Mouse (Mus musculus) kidney, adult 2 months (tissue): ENCODE measurements around the gene Ap2m1. TPM values are rescaled to one million over a fixed set of nuclear protein-coding genes. Genes with fewer than 3 reads are reported as not detected.

Experiments
- DNase-seq: peaks from one replicate; pipeline ENCODE4 v3.0.0; 2021
- H3K27ac ChIP-seq: fragments of 200-500 bp; 2 replicates; pipeline ENCODE4 v1.5.1; 2012; ENCODE audit warnings: low read depth, low read length, control low read depth, inconsistent platforms; ENCODE audit not compliant: insufficient read depth
- H3K27me3 ChIP-seq: fragments of 200-500 bp; replicated peaks from 2 replicates; pipeline ENCODE4 v1.6.1; 2012; ENCODE audit warnings: mild to moderate bottlenecking, moderate library complexity, low read length, inconsistent platforms; ENCODE audit not compliant: control insufficient read depth, insufficient read depth
- H3K36me3 ChIP-seq: fragments of 200-500 bp; 2 replicates; pipeline ENCODE4 v1.6.1; 2012; ENCODE audit warnings: mild to moderate bottlenecking, moderate library complexity, low read length, inconsistent platforms; ENCODE audit not compliant: control insufficient read depth, insufficient read depth
- H3K4me1 ChIP-seq: fragments of 200-500 bp; 2 replicates; pipeline ENCODE4 v1.6.1; 2011; ENCODE audit warnings: low read length; ENCODE audit not compliant: control insufficient read depth, insufficient read depth
- H3K4me3 ChIP-seq: fragments of 200-500 bp; 2 replicates; pipeline ENCODE4 v1.5.1; 2011; ENCODE audit warnings: mild to moderate bottlenecking, low read depth, low read length, control low read depth; ENCODE audit not compliant: insufficient read depth
- CTCF ChIP-seq: fragments of 200-500 bp; conservative IDR thresholded peaks from 2 replicates; pipeline ENCODE4 v1.5.1; 2011; ENCODE audit warnings: low read depth, mild to moderate bottlenecking, control low read depth, low read length, moderate library complexity, mixed read lengths; ENCODE audit not compliant: insufficient read depth, insufficient read length
- POLR2A ChIP-seq: fragments of 200-500 bp; IDR thresholded peaks from one replicate; pipeline ENCODE4 v1.6.1; 2011; ENCODE audit warnings: low read depth, low read length, control low read depth
- WGBS: fragments of 180-500 bp; shearing (Covaris S2); methylation state at CpG from one replicate; pipeline ENCODE4 v1.1.7; 2018; 5-methylcytosine and 5-hydroxymethylcytosine counted together
- polyA plus RNA-seq: library from polyadenylated mRNA; depleted of rRNA; stranded (reverse); fragments of >200 nt; gene quantifications from 2 replicates; pipeline ENCODE4 v1.2.3, GENCODE M21; 2012; rRNA removed

Gene Ap2m1
- polyA plus RNA-seq, 1 experiment, result 639 TPM

DNA sequence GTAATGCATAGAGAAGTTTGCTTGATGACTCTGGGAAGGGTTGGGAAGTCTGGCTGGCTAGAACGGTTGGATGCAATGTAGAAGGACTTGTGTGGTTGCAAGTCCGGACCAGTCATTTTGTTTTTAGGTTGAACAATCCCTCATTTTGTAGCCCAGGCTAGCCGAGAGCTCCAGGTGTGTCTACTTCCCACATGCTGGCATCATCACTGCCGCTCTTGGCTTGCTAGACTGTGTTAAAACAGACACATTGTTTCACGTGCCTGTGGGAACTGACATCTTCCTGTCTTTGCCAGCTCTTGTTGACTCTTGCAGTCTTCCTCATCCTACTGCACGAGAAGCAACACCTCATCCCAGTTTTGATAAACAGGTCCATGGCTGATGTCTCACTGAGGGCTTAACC is 19.7 kb downstream of the Ap2m1 start:
- Histone ChIP-seq H3K4me1 (no peaks in the 10 kb centered on the region), H3K36me3 (peaks cover 1% of the 10 kb centered on the region; the same call in 1 of the 2 replicates), H3K4me3 (no peak overlapping the region), H3K27me3 (no peaks in the 10 kb centered on the region), H3K27ac (no peak overlapping the region)
- DNase-seq, result no peak
- no peak for TF ChIP-seq CTCF
- no peak for TF ChIP-seq POLR2A
- WGBS, result 83% methylated on average over 6 of the region's 6 CpGs

DNA sequence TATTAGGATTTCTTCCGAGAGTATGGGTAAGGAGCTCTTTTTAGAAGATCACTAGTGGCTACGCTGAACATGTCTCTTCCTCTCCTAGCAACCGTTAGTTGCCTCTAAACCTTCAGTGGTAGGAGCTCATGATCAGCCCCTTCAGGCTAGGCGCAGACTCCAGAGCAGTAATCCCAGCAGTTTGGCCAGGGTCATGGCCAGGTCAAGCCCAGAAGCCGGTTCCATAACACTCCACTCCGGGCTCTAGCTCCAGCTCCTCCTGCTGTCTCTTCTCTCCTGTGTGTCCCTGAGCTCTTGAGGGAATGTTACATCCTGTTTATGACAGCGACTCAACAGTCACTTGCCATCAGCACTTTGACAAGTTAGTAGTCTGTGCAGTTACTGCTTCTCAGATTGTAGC is 22.1 kb downstream of the Ap2m1 start:
- Histone ChIP-seq H3K27ac (no peak overlapping the region), H3K36me3 (peaks cover 2% of the 10 kb centered on the region; the same call in 1 of the 2 replicates), H3K27me3 (no peaks in the 10 kb centered on the region), H3K4me3 (no peak overlapping the region), H3K4me1 (no peaks in the 10 kb centered on the region)
- TF ChIP-seq CTCF (no peak), POLR2A (no peak)
- 70% methylated on average over 7 of the region's 7 CpGs for WGBS
- DNase-seq, result no peak

DNA sequence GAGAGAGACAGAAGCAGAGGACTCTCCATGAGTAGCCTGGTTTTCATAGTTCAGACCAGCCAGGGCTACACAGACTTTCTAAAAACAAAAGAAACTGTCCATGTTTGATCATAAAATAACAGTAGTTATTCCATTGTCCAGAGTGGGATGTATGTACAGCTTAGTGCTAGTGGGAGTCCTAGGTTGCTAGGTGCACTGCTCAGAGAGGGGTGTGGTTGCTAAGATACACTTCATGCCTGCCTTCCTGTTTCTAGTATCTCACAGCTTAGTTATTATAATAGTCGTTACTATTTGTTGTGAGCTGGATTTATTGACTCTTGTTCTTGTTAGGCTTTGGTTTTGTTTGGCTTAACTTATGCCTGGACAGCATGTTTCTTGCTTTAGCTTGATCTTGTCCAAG is 29.8 kb downstream of the Ap2m1 start:
- H3K4me1 ChIP-seq, result no peaks in the 10 kb centered on the region
- no peak overlapping the region for H3K4me3 ChIP-seq
- 0 out of 2 replicates have a peak, but pooled peaks cover 1% of the 10 kb centered on the region for H3K36me3 ChIP-seq
- H3K27ac ChIP-seq, result no peak overlapping the region
- no peaks in the 10 kb centered on the region for H3K27me3 ChIP-seq
- WGBS, result 61% methylated on average over 1 of the region's 1 CpGs
- no peak for DNase-seq
- TF ChIP-seq CTCF, result no peak

DNA sequence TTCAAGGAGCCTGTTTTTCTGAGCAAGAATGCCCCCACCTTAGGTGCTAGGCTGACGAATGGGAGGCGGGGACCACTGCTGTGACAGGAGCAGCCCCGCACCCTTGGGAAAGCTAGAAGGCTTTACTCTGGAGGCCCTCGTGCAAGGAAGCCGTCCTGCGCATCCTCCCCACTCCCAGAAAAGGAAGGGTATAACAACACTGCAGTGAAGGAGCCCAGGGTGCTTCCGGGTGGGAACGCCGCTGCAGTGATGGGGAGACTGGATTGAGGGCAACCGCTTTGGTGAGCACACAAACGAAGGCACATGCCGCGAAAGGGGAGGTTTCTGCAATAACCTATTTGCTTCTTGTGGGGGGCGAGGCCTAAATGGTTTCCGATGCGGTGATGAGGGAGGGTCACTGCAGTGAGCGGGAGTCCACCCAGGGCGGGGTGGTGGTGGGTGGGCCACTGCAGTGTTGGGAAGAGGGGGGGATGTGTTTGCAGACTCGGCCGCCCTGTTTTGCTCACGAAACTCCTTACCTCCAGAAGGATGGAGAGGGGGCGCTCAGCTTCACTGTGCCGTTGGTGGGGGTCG is 54.2 kb downstream of the Ap2m1 start, which contains the start of gene Vwa5b2:
Vwa5b2 (plus strand) TSS at position 106 of the 573 bp plus-strand sequence.
- H3K4me1 ChIP-seq, result no peaks in the 10 kb centered on the region
- 2% methylated on average over 24 of the region's 24 CpGs for WGBS
- no peak for TF ChIP-seq CTCF
- TF ChIP-seq POLR2A, result no peak
- H3K36me3 ChIP-seq, result no peaks in the 10 kb centered on the region
- no peak for DNase-seq
- H3K27ac ChIP-seq, result no peak within 1 kb of the TSS
- peak within 1 kb of the TSS; percentile 25; the same call in 1 of the 2 replicates for H3K4me3 ChIP-seq
- H3K27me3 ChIP-seq, result no peaks in the 10 kb centered on the region; the same call in 1 of the 2 replicates

DNA sequence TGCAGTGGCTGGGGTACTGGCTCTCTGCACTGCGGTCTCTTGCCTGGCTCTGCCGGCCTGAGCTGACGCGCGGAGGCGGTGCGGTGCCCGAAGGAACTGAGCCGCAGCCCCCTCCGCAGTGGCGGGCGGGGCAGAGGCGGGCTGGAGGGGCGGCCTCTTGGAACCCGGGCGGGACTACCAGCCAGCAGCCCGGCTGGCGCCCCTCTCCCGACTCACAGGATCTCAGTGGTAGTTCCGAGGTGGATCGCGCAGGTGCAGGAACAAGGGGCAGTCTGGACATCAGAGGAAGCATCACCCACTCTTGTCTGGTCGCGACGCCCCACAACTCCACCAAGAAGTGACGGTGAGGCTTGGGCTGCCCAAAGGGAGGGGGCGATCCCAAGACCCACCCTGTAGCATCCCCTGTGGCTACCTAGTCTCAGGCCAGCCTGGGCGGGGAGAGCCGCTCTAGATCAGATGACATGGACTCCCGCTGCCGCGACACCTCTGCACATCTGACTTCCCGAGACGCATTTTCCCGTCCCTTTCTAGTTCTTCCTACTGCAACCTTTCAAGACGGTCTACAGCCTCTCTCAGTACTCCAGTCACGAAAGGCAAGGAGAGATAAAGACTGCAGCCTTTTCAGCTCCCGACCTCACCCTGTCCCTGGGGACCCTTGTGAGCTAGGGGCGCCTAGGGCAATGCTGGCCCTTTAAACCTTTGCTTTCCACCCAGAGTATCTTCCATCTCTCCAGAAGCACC is 54.8 kb downstream of the Ap2m1 start:
- Histone ChIP-seq H3K27ac (no peak overlapping the region), H3K4me3 (peak overlapping the region; percentile 25; the same call in 1 of the 2 replicates), H3K27me3 (no peaks in the 10 kb centered on the region; the same call in 1 of the 2 replicates), H3K36me3 (no peaks in the 10 kb centered on the region), H3K4me1 (no peaks in the 10 kb centered on the region)
- TF ChIP-seq CTCF (no peak), POLR2A (no peak)
- DNase-seq, result no peak
- under 1% methylated on average over 37 of the region's 39 CpGs for WGBS

DNA sequence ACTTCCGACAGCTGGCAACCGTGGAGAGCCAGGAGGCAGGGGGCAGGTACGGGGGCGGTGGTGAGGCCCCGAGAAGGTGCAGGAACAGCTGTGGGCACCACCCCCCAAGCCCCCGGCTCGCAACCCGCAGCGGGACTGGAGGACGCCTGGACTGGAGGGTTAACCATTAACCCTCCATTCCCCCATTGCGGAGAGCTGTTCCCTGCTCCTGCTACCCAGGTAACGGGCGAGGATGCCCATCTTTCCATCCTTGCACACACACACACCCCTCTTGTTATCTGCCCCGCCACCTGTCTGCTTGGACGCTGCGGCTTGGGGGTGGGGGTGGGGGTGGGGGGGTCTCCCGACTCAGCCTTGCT is 55.4 kb downstream of the Ap2m1 start:
- Histone ChIP-seq H3K27ac (no peak overlapping the region), H3K4me3 (peak overlapping the region; percentile 6; the same call in 1 of the 2 replicates), H3K4me1 (no peaks in the 10 kb centered on the region), H3K27me3 (no peaks in the 10 kb centered on the region; the same call in 1 of the 2 replicates), H3K36me3 (no peaks in the 10 kb centered on the region)
- no peak for TF ChIP-seq POLR2A
- no peak for TF ChIP-seq CTCF
- under 1% methylated on average over 17 of the region's 17 CpGs for WGBS
- peak; percentile 18 for DNase-seq

DNA sequence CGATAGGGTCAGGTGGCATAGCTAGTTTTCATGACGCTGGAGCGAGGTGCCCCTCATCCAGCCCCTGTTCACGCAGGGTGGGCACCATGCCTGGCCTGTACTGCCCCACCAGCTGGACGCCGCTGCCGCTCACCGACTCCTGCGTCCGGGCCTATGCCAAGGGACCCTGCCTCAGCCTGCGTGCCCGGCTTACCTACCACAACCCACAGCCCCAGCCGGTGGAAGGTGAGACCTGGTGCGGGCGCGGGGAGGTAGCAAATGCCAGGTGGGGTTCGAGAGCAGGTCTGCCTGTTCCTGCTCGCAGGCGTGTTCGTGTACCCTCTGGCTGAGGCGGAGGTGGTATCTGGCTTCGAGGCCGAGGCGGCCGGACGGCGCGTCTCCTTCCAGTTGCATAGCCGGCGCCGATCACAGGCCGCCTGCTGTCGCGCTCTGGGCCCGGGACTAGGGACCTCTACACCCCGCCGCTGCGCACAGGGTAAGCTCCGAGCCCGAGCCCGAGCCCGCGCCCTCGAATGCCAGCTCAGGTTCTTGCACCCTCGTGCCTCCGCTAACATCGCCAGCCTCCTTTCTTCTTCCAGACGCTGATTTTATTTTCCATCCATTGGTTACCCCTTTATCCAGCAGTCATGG is 55.9 kb downstream of the Ap2m1 start:
- WGBS, result 5% methylated on average over 48 of the region's 48 CpGs
- TF ChIP-seq CTCF (no peak), POLR2A (no peak)
- Histone ChIP-seq H3K27me3 (no peaks in the 10 kb centered on the region; the same call in 1 of the 2 replicates), H3K4me3 (no peak overlapping the region), H3K4me1 (no peaks in the 10 kb centered on the region), H3K36me3 (no peaks in the 10 kb centered on the region), H3K27ac (no peak overlapping the region)
- DNase-seq, result no peak

Other genes starting within 250 kb of the Ap2m1 start
- 52.0 and 61.0 TPM in 2 replicates for gene Parl, start 233.1 kb upstream of the Ap2m1 start, polyA plus RNA-seq
- gene Cyp2ab1, start 210.1 kb upstream of the Ap2m1 start, polyA plus RNA-seq, result 0.20 and 0.22 TPM in 2 replicates
- gene Abcc5, start 109.1 kb upstream of the Ap2m1 start, polyA plus RNA-seq, result 56.0 and 73.1 TPM in 2 replicates
- 30.4 and 33.9 TPM in 2 replicates for gene Eif2b5, start 36.7 kb upstream of the Ap2m1 start, polyA plus RNA-seq
- gene Dvl3, start 18.5 kb upstream of the Ap2m1 start, polyA plus RNA-seq, result 33.5 and 37.4 TPM in 2 replicates
- 39.0 and 45.1 TPM in 2 replicates for gene Abcf3, start 13.1 kb downstream of the Ap2m1 start, polyA plus RNA-seq
- gene Vwa5b2, start 54.0 kb downstream of the Ap2m1 start, polyA plus RNA-seq, result 0.14 and 0.33 TPM in 2 replicates
- 16.4 and 18.1 TPM in 2 replicates for gene Eef1akmt4, start 76.1 kb downstream of the Ap2m1 start, polyA plus RNA-seq
- gene Gm49333, start 76.1 kb downstream of the Ap2m1 start, polyA plus RNA-seq, result 0.30 TPM in 1 of 2 replicates, not detected in the other
- 21.8 and 23.2 TPM in 2 replicates for gene Alg3, start 76.3 kb downstream of the Ap2m1 start, polyA plus RNA-seq
- gene Camk2n2, start 85.8 kb downstream of the Ap2m1 start, polyA plus RNA-seq, result 5.4 and 5.8 TPM in 2 replicates
- gene Ece2, start 94.3 kb downstream of the Ap2m1 start, polyA plus RNA-seq, result 0.37 TPM in 1 of 2 replicates, not detected in the other
- gene Psmd2, start 116.2 kb downstream of the Ap2m1 start, polyA plus RNA-seq, result 90.4 and 96.9 TPM in 2 replicates
- gene Eif4g1, start 132.8 kb downstream of the Ap2m1 start, polyA plus RNA-seq, result 262 and 316 TPM in 2 replicates
- 3.6 and 4.7 TPM in 2 replicates for gene Fam131a, start 157.8 kb downstream of the Ap2m1 start, polyA plus RNA-seq
- gene Polr2h, start 182.2 kb downstream of the Ap2m1 start, polyA plus RNA-seq, result 14.0 and 22.4 TPM in 2 replicates
- gene Clcn2, start 182.3 kb downstream of the Ap2m1 start, polyA plus RNA-seq, result 21.4 and 33.1 TPM in 2 replicates
- 7.2 and 10.7 TPM in 2 replicates for gene Chrd, start 197.6 kb downstream of the Ap2m1 start, polyA plus RNA-seq
- gene Thpo, start 199.0 kb downstream of the Ap2m1 start, polyA plus RNA-seq, result 17.1 and 17.7 TPM in 2 replicates